Mouse (Mus musculus) MEL-GATA-1-ER (cell line): ENCODE results near the gene Olfr31.

Experiments
- DNase-seq: peaks from one replicate; pipeline ENCODE4 v3.0.0-alpha.2; 2012; ENCODE audit warnings: low read depth; ENCODE audit errors: extremely low read depth

Gene Olfr31

DNA sequence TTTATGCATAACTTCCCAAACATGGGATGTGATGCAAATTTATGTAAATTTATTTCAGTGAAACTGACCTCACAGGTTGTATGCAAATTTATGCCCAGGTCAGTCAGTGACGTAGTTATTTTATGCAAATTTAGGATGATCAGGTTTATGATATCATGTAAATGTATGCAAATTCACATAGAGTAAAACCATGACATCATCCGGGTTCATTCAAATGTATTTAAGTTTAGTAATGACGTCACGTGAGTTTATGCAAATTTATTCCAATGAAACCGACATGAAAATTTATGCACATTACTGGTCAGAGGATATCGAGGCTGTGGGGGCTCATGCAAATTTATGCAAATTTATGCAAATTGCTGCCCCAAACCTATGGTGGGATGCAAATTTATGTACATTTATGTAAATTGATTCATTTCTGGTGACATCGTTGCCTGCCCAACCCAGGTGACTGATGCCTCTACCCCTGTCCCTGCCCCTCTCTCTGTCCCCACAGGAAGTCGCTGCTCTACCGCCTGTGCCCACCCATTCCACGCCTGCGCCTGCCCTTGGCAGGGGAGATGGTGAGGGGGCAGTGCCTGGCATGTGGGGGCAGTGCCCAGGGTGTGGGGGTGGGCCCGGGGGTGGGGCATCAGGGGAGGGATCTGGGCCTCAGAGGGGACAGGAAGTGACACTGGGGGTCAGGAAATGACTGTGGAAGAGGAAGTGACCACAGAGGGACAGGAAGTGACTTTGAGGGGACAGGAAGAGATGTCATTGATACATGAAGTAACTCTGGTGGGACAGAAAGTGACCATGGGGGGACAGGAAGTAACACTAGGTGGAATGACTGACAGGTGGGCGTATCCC lies 32.1 kb downstream of the Olfr31 start:
- DNase-seq, result no peak

DNA sequence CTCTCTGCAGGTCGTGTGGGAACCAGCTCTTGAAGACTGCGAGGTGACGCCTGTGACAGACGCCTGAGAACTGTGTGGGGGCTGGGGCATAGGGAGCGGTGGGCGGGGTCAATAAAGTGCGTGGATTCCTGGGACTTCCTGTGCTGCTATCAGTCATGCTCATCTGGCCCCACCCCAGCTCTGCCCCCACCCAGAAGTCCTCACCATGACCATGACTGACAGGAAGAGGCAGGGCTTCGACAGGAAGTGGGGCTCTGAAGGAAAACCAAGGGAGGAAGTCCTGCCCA lies 32.7 kb downstream of the Olfr31 start:
- DNase-seq, result no peak
